Comparison of ENCODE assay signal across 18 mouse cellular contexts in genomic region chr12:117592019-117592418, GRCm38 (mm10).
DNase-seq lines count a peak whose midpoint lies in the region; ATAC-seq and TF ChIP-seq lines count a peak whose summit lies in the region.
"Had no signal": no experiment of that assay in that cellular context is flagged by ENCODE, and none has a peak within 500 bp of the region (broad histone marks: within the 10 kb centered on the region; RNA-seq: fewer than 3 reads in every experiment).

No protein-coding gene starts in this region.

- peak; percentile 68 for TF ChIP-seq CTCF in forebrain, postnatal 0 days (IDR thresholded peaks at IDR 0.05; ENCODE audit: low read depth)

- intact Hi-C loops in left cerebral cortex, postnatal 14 days (cut with DNase I): no loop called here
- intact Hi-C loops in left cerebral cortex, postnatal 4 days (cut with DNase I): no loop called here

- WGBS in forebrain, postnatal 0 days: 37% methylated on average over 2 of the region's 2 CpGs
- WGBS in forebrain, embryonic 11.5 days: 30% methylated on average over 2 of the region's 2 CpGs
- WGBS in intestine, embryonic 14.5 days: 35% methylated on average over 2 of the region's 2 CpGs
- WGBS in intestine, embryonic 16.5 days: 34% methylated on average over 2 of the region's 2 CpGs

- no peaks in the 10 kb centered on the region for H3K36me3 ChIP-seq in forebrain, postnatal 0 days (ENCODE audit: insufficient read depth)
- no peaks in the 10 kb centered on the region for H3K36me3 ChIP-seq in forebrain, embryonic 11.5 days (ENCODE audit: control insufficient read depth, insufficient read depth, low read length)
- H3K36me3 ChIP-seq in intestine, embryonic 14.5 days (ENCODE audit: control insufficient read depth, insufficient read depth, low read length): no peaks in the 10 kb centered on the region
- H3K36me3 ChIP-seq in intestine, embryonic 16.5 days (ENCODE audit: control insufficient read depth, insufficient read depth, low read length): no peaks in the 10 kb centered on the region
- H3K36me3 ChIP-seq: heart, embryonic 15.5 days; hindbrain, embryonic 15.5 days; lung, embryonic 15.5 days had no signal

- no peak overlapping the region for H3K4me3 ChIP-seq in forebrain, postnatal 0 days (ENCODE audit: low read depth, low read length)
- H3K4me3 ChIP-seq in forebrain, embryonic 11.5 days (ENCODE audit: low read depth, low read length): no peak overlapping the region
- no peak overlapping the region for H3K4me3 ChIP-seq in intestine, embryonic 14.5 days (ENCODE audit: low read depth, low read length)
- H3K4me3 ChIP-seq in intestine, embryonic 16.5 days (ENCODE audit: low read length): no peak overlapping the region
- H3K4me3 ChIP-seq: heart, embryonic 15.5 days; hindbrain, embryonic 15.5 days; lung, embryonic 15.5 days; megakaryocyte, embryonic 14.5 days had no signal

- 0 out of 2 replicates have a peak, but pooled peaks have one; percentile 20 for ATAC-seq in forebrain, postnatal 0 days
- no peak for ATAC-seq in forebrain, embryonic 11.5 days (replicated peaks; ENCODE audit: low FRiP score)
- ATAC-seq in intestine, embryonic 14.5 days (replicated peaks; ENCODE audit: low FRiP score, low TSS enrichment, low read depth): no peak
- no peak for ATAC-seq in intestine, embryonic 16.5 days
- ATAC-seq: activated CD4-positive, CD25-positive, alpha-beta regulatory T cell, adult 4 months; forebrain, embryonic 16.5 days had no signal

- DNase-seq in forebrain, postnatal 0 days: peak; percentile 39
- DNase-seq in forebrain, embryonic 11.5 days (ENCODE audit: low spot score): no peak
- peak; percentile 38 for DNase-seq in intestine, embryonic 14.5 days (ENCODE audit: low spot score)
- DNase-seq in left cerebral cortex, postnatal 14 days (ENCODE audit: low spot score in 2 of 2): peak; percentile 12 to 18
- DNase-seq in left cerebral cortex, postnatal 4 days: no peak
- peak; percentile 6 for DNase-seq in right cerebral cortex, postnatal 4 days
- no peak for DNase-seq in right cerebral cortex, postnatal 36 days (ENCODE audit: low spot score in 2 of 2)
- DNase-seq: adrenal gland, postnatal 25 days; cerebellum, postnatal 10 days; gastrocnemius, postnatal 25 days; liver had no signal

- no peak overlapping the region for H3K9ac ChIP-seq in forebrain, postnatal 0 days
- no peak overlapping the region for H3K9ac ChIP-seq in forebrain, embryonic 11.5 days (ENCODE audit: low read length)
- no peak overlapping the region for H3K9ac ChIP-seq in intestine, embryonic 14.5 days (ENCODE audit: low read length)
- no peak overlapping the region for H3K9ac ChIP-seq in intestine, embryonic 16.5 days (ENCODE audit: low read depth, low read length)
- H3K9ac ChIP-seq: heart, embryonic 15.5 days; hindbrain, embryonic 15.5 days; lung, embryonic 15.5 days had no signal

- H3K4me1 ChIP-seq in forebrain, postnatal 0 days (ENCODE audit: insufficient read depth): no peaks in the 10 kb centered on the region
- no peaks in the 10 kb centered on the region for H3K4me1 ChIP-seq in forebrain, embryonic 11.5 days (replicated peaks; ENCODE audit: control insufficient read depth, insufficient read depth, low read length)
- H3K4me1 ChIP-seq in intestine, embryonic 14.5 days (replicated peaks; ENCODE audit: control insufficient read depth, insufficient read depth, low read length): no peaks in the 10 kb centered on the region
- H3K4me1 ChIP-seq in intestine, embryonic 16.5 days (ENCODE audit: control insufficient read depth, insufficient read depth, low read length): no peaks in the 10 kb centered on the region
- H3K4me1 ChIP-seq: heart, embryonic 15.5 days; hindbrain, embryonic 15.5 days; lung, embryonic 15.5 days; megakaryocyte, embryonic 14.5 days had no signal

- H3K27me3 ChIP-seq in forebrain, postnatal 0 days (ENCODE audit: insufficient read depth, low read length): no peaks in the 10 kb centered on the region
- no peaks in the 10 kb centered on the region for H3K27me3 ChIP-seq in forebrain, embryonic 11.5 days (ENCODE audit: control insufficient read depth, insufficient read depth, low read length)
- no peaks in the 10 kb centered on the region for H3K27me3 ChIP-seq in intestine, embryonic 14.5 days (replicated peaks; ENCODE audit: control insufficient read depth, insufficient read depth, low read length)
- H3K27me3 ChIP-seq in intestine, embryonic 16.5 days (replicated peaks; ENCODE audit: control insufficient read depth, insufficient read depth, low read length): no peaks in the 10 kb centered on the region
- H3K27me3 ChIP-seq: heart, embryonic 15.5 days; hindbrain, embryonic 15.5 days; lung, embryonic 15.5 days; megakaryocyte, embryonic 14.5 days had no signal

- H3K4me2 ChIP-seq in forebrain, postnatal 0 days (ENCODE audit: low read depth): no peak overlapping the region
- no peak overlapping the region for H3K4me2 ChIP-seq in forebrain, embryonic 11.5 days (ENCODE audit: low read depth, low read length, severe bottlenecking)
- H3K4me2 ChIP-seq in intestine, embryonic 14.5 days (ENCODE audit: low read length): no peak overlapping the region
- H3K4me2 ChIP-seq in intestine, embryonic 16.5 days (ENCODE audit: low read depth, low read length): no peak overlapping the region
- H3K4me2 ChIP-seq: heart, embryonic 15.5 days; hindbrain, embryonic 15.5 days; lung, embryonic 15.5 days had no signal

- H3K9me3 ChIP-seq in forebrain, postnatal 0 days (ENCODE audit: low read length): no peaks in the 10 kb centered on the region
- no peaks in the 10 kb centered on the region; the same call in 1 of the 2 replicates for H3K9me3 ChIP-seq in forebrain, embryonic 11.5 days (ENCODE audit: control insufficient read depth, low read length)
- H3K9me3 ChIP-seq in intestine, embryonic 14.5 days (ENCODE audit: control insufficient read depth, low read length): no peaks in the 10 kb centered on the region
- H3K9me3 ChIP-seq in intestine, embryonic 16.5 days (ENCODE audit: control insufficient read depth, low read length): no peaks in the 10 kb centered on the region
- H3K9me3 ChIP-seq: heart, embryonic 15.5 days; hindbrain, embryonic 15.5 days; lung, embryonic 15.5 days had no signal

- H3K27ac ChIP-seq in forebrain, postnatal 0 days (ENCODE audit: low read depth, low read length): no peak overlapping the region
- no peak overlapping the region for H3K27ac ChIP-seq in forebrain, embryonic 11.5 days (ENCODE audit: low read depth, low read length)
- no peak overlapping the region for H3K27ac ChIP-seq in intestine, embryonic 14.5 days (ENCODE audit: low read depth)
- no peak overlapping the region for H3K27ac ChIP-seq in intestine, embryonic 16.5 days (ENCODE audit: low read length)
- H3K27ac ChIP-seq: heart, embryonic 15.5 days; hindbrain, embryonic 15.5 days; lung, embryonic 15.5 days had no signal

Comparison
In these comparisons a context has a peak if more than half of its experiments do, and no peak if none do; other contexts are left out.
1. DNase-seq: peak in forebrain, postnatal 0 days (single experiment), intestine, embryonic 14.5 days (single experiment), left cerebral cortex, postnatal 14 days (2 of 2) and right cerebral cortex, postnatal 4 days (single experiment); none in forebrain, embryonic 11.5 days (single experiment), left cerebral cortex, postnatal 4 days (single experiment) and right cerebral cortex, postnatal 36 days (0 of 2).